8 mouse cellular contexts compared by ENCODE assay signal in the genomic region with DNA sequence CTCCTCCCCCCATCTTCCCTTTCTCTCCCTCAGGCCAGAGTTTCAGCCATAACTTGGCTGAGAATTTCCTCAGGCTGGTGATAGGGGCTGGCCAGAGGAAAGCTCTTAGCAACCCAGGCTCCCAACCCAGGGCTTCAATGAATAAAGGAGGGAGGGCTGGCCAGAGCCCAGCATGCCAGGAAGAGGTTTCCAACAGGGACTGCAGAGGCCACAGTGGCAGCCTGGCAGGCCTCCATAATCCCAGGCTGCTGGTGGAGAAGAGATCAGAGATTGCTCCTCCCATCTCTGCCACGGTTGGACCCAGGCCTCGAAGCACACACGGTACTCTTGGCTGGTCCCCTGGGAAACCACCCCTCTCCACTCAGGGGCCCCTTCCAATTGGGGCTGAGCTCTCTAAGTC. TPM values are rescaled to one million over a fixed set of nuclear protein-coding genes. Genes with fewer than 3 reads are reported as not detected.
A peak's percentile ranks its signal among the peaks of the same experiment; 100 is the strongest.
DNase-seq lines count a peak whose midpoint lies in the region; ATAC-seq lines count a peak whose summit lies in the region.

No protein-coding gene starts in this region.

- peak; percentile 50 for DNase-seq in adrenal gland, postnatal 14 days
- DNase-seq in adrenal gland, adult 8-10 months = no peak
- peak; percentile 59 for DNase-seq in retina, postnatal 1 day
- no peak for DNase-seq in retina, embryonic 14.5 days (ENCODE audit: low spot score)
- peak; percentile 53 to 59 for DNase-seq in heart, postnatal 14 days
- DNase-seq in lung, postnatal 25 days (ENCODE audit: low spot score) = peak; percentile 44
- no peak for DNase-seq in embryo, embryonic 10 days (ENCODE audit: low spot score)

- intact Hi-C loops in heart, postnatal 14 days (cut with DNase I) = no loop called here

- ATAC-seq in megakaryocyte progenitor cell, adult 5-6 weeks (replicated peaks; ENCODE audit: poor library complexity) = no peak

RNA-seq across cellular contexts. Expression of a gene that starts 10.4 kb away (rescaled TPM):
- 15.9 and 20.6 TPM in 2 replicates for total RNA-seq in adrenal gland, postnatal 14 days (2021)
- 10 to 100 TPM; 12.4 to 20.2 (median 18.2) TPM for total RNA-seq in adrenal gland, adult 8-10 months (2022)
- total RNA-seq in heart, postnatal 14 days (2021) = 10 to 100 TPM; 15.7 to 16.5 TPM
- 0.10 and 0.30 TPM in 2 replicates for total RNA-seq in megakaryocyte progenitor cell, adult 5-6 weeks (2015)
- total RNA-seq in megakaryocyte progenitor cell, adult 5-6 weeks (2017) = not detected in 2 replicates

Comparison
In these comparisons a context has a peak if more than half of its experiments do, and no peak if none do; other contexts are left out.
1. DNase-seq: peak in adrenal gland, postnatal 14 days (single experiment), retina, postnatal 1 day (single experiment), heart, postnatal 14 days (2 of 2) and lung, postnatal 25 days (single experiment); none in adrenal gland, adult 8-10 months (single experiment), retina, embryonic 14.5 days (single experiment) and embryo, embryonic 10 days (single experiment).
2. RNA of a gene that starts 10.4 kb away (total RNA-seq): 12.4 to 20.2 TPM in adrenal gland, adult 8-10 months, 15.7 to 16.5 TPM in heart, postnatal 14 days and 15.9 to 20.6 TPM in adrenal gland, postnatal 14 days; 0.10 to 0.30 TPM in megakaryocyte progenitor cell, adult 5-6 weeks; every median in the first group is over 10 times any median in the second.